Mouse (Mus musculus) hindbrain, embryonic 10.5 days (tissue): ENCODE measurements around the gene Dlgap5. TPM values are rescaled to one million over a fixed set of nuclear protein-coding genes. Genes with fewer than 3 reads are reported as not detected.

Source experiments
- DNase-seq: peaks from one replicate; pipeline ENCODE4 v3.0.0-alpha.2; 2017; ENCODE audit warnings: low spot score
- H3K27ac ChIP-seq: fragments of 300-500 bp; sonication (generic); 2 replicates; pipeline ENCODE4 v1.5.1; 2016; ENCODE audit warnings: mild to moderate bottlenecking, moderate library complexity
- H3K27me3 ChIP-seq: fragments of 300-500 bp; sonication (generic); 2 replicates; pipeline ENCODE4 v1.6.1; 2016; ENCODE audit warnings: mild to moderate bottlenecking; ENCODE audit not compliant: poor library complexity, insufficient read depth, severe bottlenecking
- H3K36me3 ChIP-seq: fragments of 300-500 bp; sonication (generic); 2 replicates; pipeline ENCODE4 v1.6.1; 2016; ENCODE audit warnings: mild to moderate bottlenecking, moderate library complexity
- H3K4me1 ChIP-seq: fragments of 300-500 bp; sonication (generic); replicated peaks from 2 replicates; pipeline ENCODE4 v1.6.1; 2016; ENCODE audit warnings: mild to moderate bottlenecking
- H3K4me3 ChIP-seq: fragments of 300-500 bp; sonication (generic); 2 replicates; pipeline ENCODE4 v1.5.1; 2016; ENCODE audit warnings: mild to moderate bottlenecking, moderate library complexity
- H3K9me3 ChIP-seq: fragments of 300-500 bp; sonication (generic); 2 replicates; pipeline ENCODE4 v1.6.1; 2016; ENCODE audit warnings: mild to moderate bottlenecking, moderate library complexity
- WGBS: fragments of 180-500 bp; shearing (Covaris S2); methylation state at CpG from one replicate; pipeline ENCODE4 v1.1.7; 2016; 5-methylcytosine and 5-hydroxymethylcytosine counted together
- polyA plus RNA-seq: library from polyadenylated mRNA; unstranded; fragments of >200 nt; fragmentation: Nextera tagmentation; extraction: Ambion mirVana; gene quantifications from 2 replicates; pipeline ENCODE4 v1.2.1, GENCODE M21; 2016

The Dlgap5 gene
- polyA plus RNA-seq, 1 experiment from 2014 or later: 56.6 TPM

- Histone ChIP-seq H3K36me3 (peaks cover 47% of the 10 kb centered on the region), H3K27ac (no peak overlapping the region), H3K27me3 (no peaks in the 10 kb centered on the region), H3K9me3 (no peaks in the 10 kb centered on the region), H3K4me3 (no peak overlapping the region), H3K4me1 (no peaks in the 10 kb centered on the region)
- WGBS: 82% methylated on average over 10 of the region's 10 CpGs
- DNase-seq: no peak
Measured at GRCm38 (mm10) chr14:47384653-47385052, 33.6 kb downstream of the Dlgap5 start.

- H3K4me3 ChIP-seq: no peak overlapping the region
- H3K9me3 ChIP-seq: no peaks in the 10 kb centered on the region
- no peaks in the 10 kb centered on the region for H3K27me3 ChIP-seq
- peaks cover 40% of the 10 kb centered on the region for H3K36me3 ChIP-seq
- no peak for DNase-seq
- H3K4me1 ChIP-seq: no peaks in the 10 kb centered on the region
- WGBS: 90% methylated on average over 7 of the region's 7 CpGs
- H3K27ac ChIP-seq: no peak overlapping the region
Measured at GRCm38 (mm10) chr14:47383911-47384310, 34.3 kb downstream of the Dlgap5 start.

- 84% methylated on average over 7 of the region's 7 CpGs for WGBS
- Histone ChIP-seq H3K4me1 (peaks cover 12% of the 10 kb centered on the region), H3K27me3 (peaks cover 21% of the 10 kb centered on the region), H3K27ac (no peak overlapping the region), H3K36me3 (no peaks in the 10 kb centered on the region), H3K4me3 (no peak overlapping the region), H3K9me3 (no peaks in the 10 kb centered on the region)
- DNase-seq: no peak
Measured at GRCm38 (mm10) chr14:47378336-47378735, 39.9 kb downstream of the Dlgap5 start.

GRCm38 (mm10) chr14:47376526-47376925 lies 41.7 kb downstream of the Dlgap5 start:
- H3K9me3 ChIP-seq: no peaks in the 10 kb centered on the region
- DNase-seq: no peak
- peaks cover 12% of the 10 kb centered on the region for H3K4me1 ChIP-seq
- H3K27ac ChIP-seq: no peak overlapping the region
- no peaks in the 10 kb centered on the region for H3K36me3 ChIP-seq
- WGBS: 86% methylated on average over 2 of the region's 2 CpGs
- no peak overlapping the region for H3K4me3 ChIP-seq
- peaks cover 31% of the 10 kb centered on the region for H3K27me3 ChIP-seq

GRCm38 (mm10) chr14:47373728-47374678 lies 44.2 kb downstream of the Dlgap5 start:
- no peaks in the 10 kb centered on the region for H3K36me3 ChIP-seq
- H3K4me3 ChIP-seq: peak overlapping the region; percentile 46
- DNase-seq: no peak
- peaks cover 12% of the 10 kb centered on the region for H3K4me1 ChIP-seq
- no peaks in the 10 kb centered on the region for H3K9me3 ChIP-seq
- no peak overlapping the region for H3K27ac ChIP-seq
- peaks cover 31% of the 10 kb centered on the region for H3K27me3 ChIP-seq
- WGBS: 16% methylated on average over 49 of the region's 49 CpGs

- Histone ChIP-seq H3K27me3 (peaks cover 31% of the 10 kb centered on the region), H3K4me3 (no peak overlapping the region), H3K9me3 (no peaks in the 10 kb centered on the region), H3K4me1 (peaks cover 21% of the 10 kb centered on the region), H3K27ac (no peak overlapping the region), H3K36me3 (no peaks in the 10 kb centered on the region)
- DNase-seq: no peak
- WGBS: 81% methylated on average over 6 of the region's 6 CpGs
Measured at GRCm38 (mm10) chr14:47371689-47372088, 46.5 kb downstream of the Dlgap5 start.

GRCm38 (mm10) chr14:47370790-47371189 lies 47.4 kb downstream of the Dlgap5 start:
- WGBS: 90% methylated on average over 3 of the region's 3 CpGs
- no peaks in the 10 kb centered on the region for H3K36me3 ChIP-seq
- no peak overlapping the region for H3K4me3 ChIP-seq
- DNase-seq: no peak
- H3K9me3 ChIP-seq: no peaks in the 10 kb centered on the region
- peaks cover 21% of the 10 kb centered on the region for H3K4me1 ChIP-seq
- H3K27me3 ChIP-seq: peaks cover 31% of the 10 kb centered on the region
- no peak overlapping the region for H3K27ac ChIP-seq

GRCm38 (mm10) chr14:47369741-47370140 lies 48.5 kb downstream of the Dlgap5 start:
- 91% methylated on average over 5 of the region's 5 CpGs for WGBS
- Histone ChIP-seq H3K27me3 (peaks cover 24% of the 10 kb centered on the region), H3K27ac (no peak overlapping the region), H3K4me1 (peaks cover 27% of the 10 kb centered on the region), H3K36me3 (no peaks in the 10 kb centered on the region), H3K4me3 (no peak overlapping the region), H3K9me3 (no peaks in the 10 kb centered on the region)
- DNase-seq: no peak

- no peak within 1 kb of the TSS for H3K27ac ChIP-seq
- WGBS: 57% methylated on average over 9 of the region's 9 CpGs
- DNase-seq: peak; percentile 44
Measured at GRCm38 (mm10) chr14:47367461-47367860, 50.7 kb downstream of the Dlgap5 start, which contains the start of gene Lgals3. Gene Lgals3 (plus strand): TSS chr14:47367751.

GRCm38 (mm10) chr14:47366881-47367321 lies 51.3 kb downstream of the Dlgap5 start:
- 77% methylated on average over 7 of the region's 7 CpGs for WGBS
- no peak for DNase-seq
- H3K27me3 ChIP-seq: no peaks in the 10 kb centered on the region
- no peak overlapping the region for H3K27ac ChIP-seq
- H3K36me3 ChIP-seq: no peaks in the 10 kb centered on the region
- no peaks in the 10 kb centered on the region for H3K9me3 ChIP-seq
- H3K4me1 ChIP-seq: peaks cover 16% of the 10 kb centered on the region
- no peak overlapping the region for H3K4me3 ChIP-seq

More at GRCm38 (mm10) chr14:47367461-47367860, 50.7 kb downstream of the Dlgap5 start, which contains the start of gene Lgals3:
- Histone ChIP-seq H3K27me3 (peaks cover 1% of the 10 kb centered on the region), H3K36me3 (no peaks in the 10 kb centered on the region), H3K4me3 (no peak within 1 kb of the TSS), H3K4me1 (peaks cover 16% of the 10 kb centered on the region), H3K9me3 (no peaks in the 10 kb centered on the region)

- WGBS: 45% methylated on average over 21 of the region's 21 CpGs
- Histone ChIP-seq H3K27ac (no peak overlapping the region), H3K4me3 (no peak overlapping the region), H3K36me3 (no peaks in the 10 kb centered on the region), H3K27me3 (no peaks in the 10 kb centered on the region), H3K4me1 (peaks cover 16% of the 10 kb centered on the region), H3K9me3 (no peaks in the 10 kb centered on the region)
- peak; percentile 23 for DNase-seq
Measured at GRCm38 (mm10) chr14:47364742-47365449, 53.3 kb downstream of the Dlgap5 start.

- no peaks in the 10 kb centered on the region for H3K9me3 ChIP-seq
- peaks cover 9% of the 10 kb centered on the region for H3K4me1 ChIP-seq
- no peaks in the 10 kb centered on the region for H3K27me3 ChIP-seq
- no peak overlapping the region for H3K4me3 ChIP-seq
- H3K36me3 ChIP-seq: no peaks in the 10 kb centered on the region
- no peak overlapping the region for H3K27ac ChIP-seq
- no peak for DNase-seq
- 87% methylated on average over 9 of the region's 9 CpGs for WGBS
Measured at GRCm38 (mm10) chr14:47361899-47362298, 56.3 kb downstream of the Dlgap5 start.

GRCm38 (mm10) chr14:47361418-47361817 lies 56.8 kb downstream of the Dlgap5 start:
- whole genome bisulfite sequencing: 93% methylated on average over 2 of the region's 2 CpGs
- H3K27me3 ChIP-seq: no peaks in the 10 kb centered on the region
- H3K4me1 ChIP-seq: peaks cover 7% of the 10 kb centered on the region
- H3K9me3 ChIP-seq: no peaks in the 10 kb centered on the region
- H3K27ac ChIP-seq: no peak overlapping the region
- DNase-seq: no peak
- H3K36me3 ChIP-seq: no peaks in the 10 kb centered on the region
- no peak overlapping the region for H3K4me3 ChIP-seq
